Mouse (Mus musculus): Measurements from ENCODE around the gene Cdk4.

The Cdk4 gene

GRCm38 (mm10) chr10:127063239-127063872, at the start of gene Cdk4:
Cdk4 (plus strand) TSS chr10:127063534.
- DNase-seq (ENCODE audit: low spot score in 2 of 2): peak; percentile 98 to 99

- DNase-seq (ENCODE audit: low spot score in 2 of 2): no peak
These were observed 46.8 kb upstream of the Cdk4 start for GRCm38 (mm10) chr10:127016488-127016887.

GRCm38 (mm10) chr10:127017071-127017470, 46.3 kb upstream of the Cdk4 start:
- no peak for DNase-seq (ENCODE audit: low spot score in 2 of 2)

- no peak for DNase-seq (ENCODE audit: low spot score in 2 of 2)
These were observed 44.9 kb upstream of the Cdk4 start for GRCm38 (mm10) chr10:127018422-127018821.

GRCm38 (mm10) chr10:127030336-127031296, 32.7 kb upstream of the Cdk4 start, which contains the start of gene Tsfm:
Tsfm (minus strand) TSS chr10:127030840.
- peak; percentile 74 to 82 for DNase-seq (ENCODE audit: low spot score in 2 of 2)

- DNase-seq (ENCODE audit: low spot score in 2 of 2): no peak
These were observed 30.0 kb upstream of the Cdk4 start for GRCm38 (mm10) chr10:127033301-127033741.

GRCm38 (mm10) chr10:127036273-127036672, 27.1 kb upstream of the Cdk4 start:
- DNase-seq (ENCODE audit: low spot score in 2 of 2): no peak

- DNase-seq (ENCODE audit: low spot score in 2 of 2): no peak
These were observed 25.7 kb upstream of the Cdk4 start for GRCm38 (mm10) chr10:127037641-127038040.

- peak; percentile 36 to 45 for DNase-seq (ENCODE audit: low spot score in 2 of 2)
These were observed 22.6 kb upstream of the Cdk4 start for GRCm38 (mm10) chr10:127040569-127041214.

- DNase-seq (ENCODE audit: low spot score in 2 of 2): no peak
These were observed 22.0 kb upstream of the Cdk4 start, which contains the start of the genes Mettl1 and Eef1akmt3 for GRCm38 (mm10) chr10:127041274-127041766. Mettl1 (plus strand) TSS chr10:127041414. Eef1akmt3 (minus strand) TSS chr10:127041513.

- DNase-seq (ENCODE audit: low spot score in 2 of 2): peak; percentile 84 to 87
These were observed 21.5 kb upstream of the Cdk4 start for GRCm38 (mm10) chr10:127041774-127042338.

GRCm38 (mm10) chr10:127042468-127043115, 20.7 kb upstream of the Cdk4 start:
- no peak for DNase-seq (ENCODE audit: low spot score in 2 of 2)

- DNase-seq (ENCODE audit: low spot score in 2 of 2): no peak
These were observed 20.1 kb upstream of the Cdk4 start for GRCm38 (mm10) chr10:127043187-127043586.

- no peak for DNase-seq (ENCODE audit: low spot score in 2 of 2)
These were observed 15.4 kb upstream of the Cdk4 start, which contains the start of gene Cyp27b1 for GRCm38 (mm10) chr10:127047954-127048353. Cyp27b1 (plus strand) TSS chr10:127048250.

GRCm38 (mm10) chr10:127048608-127049394, 14.5 kb upstream of the Cdk4 start:
- DNase-seq (ENCODE audit: low spot score in 2 of 2): no peak

- DNase-seq (ENCODE audit: low spot score in 2 of 2): no peak
These were observed 13.8 kb upstream of the Cdk4 start for GRCm38 (mm10) chr10:127049395-127050118.

GRCm38 (mm10) chr10:127050119-127050474, 13.2 kb upstream of the Cdk4 start:
- no peak for DNase-seq (ENCODE audit: low spot score in 2 of 2)

GRCm38 (mm10) chr10:127054646-127055045, 8.7 kb upstream of the Cdk4 start:
- DNase-seq (ENCODE audit: low spot score in 2 of 2): no peak

GRCm38 (mm10) chr10:127055406-127055805, 7.9 kb upstream of the Cdk4 start:
- DNase-seq (ENCODE audit: low spot score in 2 of 2): no peak

All from right cerebral cortex, postnatal 36 days (tissue).